Comparison of ENCODE assay signal across 9 mouse cellular contexts in the genomic region with DNA sequence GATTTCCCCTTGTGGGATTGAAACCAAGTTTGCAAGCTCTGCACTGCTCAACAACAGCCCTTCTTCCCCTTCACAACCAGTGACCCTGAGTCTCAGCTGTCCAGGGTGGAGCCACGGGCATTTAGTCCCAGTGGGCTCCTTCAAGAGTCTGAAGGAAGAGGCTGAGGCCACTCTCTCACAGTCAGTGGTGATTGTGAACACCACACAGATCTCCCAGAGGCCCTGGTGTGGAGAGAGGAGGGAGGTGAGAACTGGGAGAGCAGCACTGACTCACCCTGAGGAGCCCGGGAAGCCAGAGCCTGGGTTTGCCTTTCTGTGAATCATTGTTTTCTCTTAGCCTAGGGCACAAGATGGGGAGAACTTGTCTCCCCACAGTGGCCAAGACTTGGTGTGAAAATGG. TPM values are rescaled to one million over a fixed set of nuclear protein-coding genes. Genes with fewer than 3 reads are reported as not detected.
DNase-seq lines count a peak whose midpoint lies in the region; ATAC-seq lines count a peak whose summit lies in the region.
"Had no signal": no experiment of that assay in that cellular context is flagged by ENCODE, and none has a peak within 500 bp of the region (broad histone marks: within the 10 kb centered on the region; RNA-seq: fewer than 3 reads in every experiment).

No protein-coding gene starts in this region.

- ATAC-seq in cerebellum, adult (ENCODE audit: insufficient number of reproducible peaks, low FRiP score, low TSS enrichment): no peak
- ATAC-seq in hindbrain, embryonic 16.5 days: no peak
- ATAC-seq in neural tube, embryonic 13.5 days (ENCODE audit: low read depth): no peak

- peak overlapping the region; percentile 98 for H3K9ac ChIP-seq in hindbrain, embryonic 16.5 days (ENCODE audit: low read depth, low read length)
- peak overlapping the region; percentile 98 for H3K9ac ChIP-seq in neural tube, embryonic 13.5 days

- peaks cover 38% of the 10 kb centered on the region for H3K4me1 ChIP-seq in hindbrain, embryonic 16.5 days (ENCODE audit: control insufficient read depth, insufficient read depth, low read depth, low read length)
- peaks cover 72% of the 10 kb centered on the region for H3K4me1 ChIP-seq in neural tube, embryonic 13.5 days (replicated peaks)

- DNase-seq in cerebellum, adult 11 months: peak; percentile 18
- DNase-seq in urinary bladder, adult 18-20 months (ENCODE audit: low spot score in 2 of 2): peak; percentile 40 to 63
- DNase-seq in urinary bladder, postnatal 4 days (ENCODE audit: low spot score in 2 of 2): no peak
- no peak for DNase-seq in layer of hippocampus, adult 9-11 months
- DNase-seq in embryo, embryonic 9.5 days (ENCODE audit: extremely low spot score): no peak

- no peaks in the 10 kb centered on the region for H3K27me3 ChIP-seq in hindbrain, embryonic 16.5 days (replicated peaks; ENCODE audit: control insufficient read depth, insufficient read depth, low read length)
- no peaks in the 10 kb centered on the region for H3K27me3 ChIP-seq in neural tube, embryonic 13.5 days

- peak overlapping the region; percentile 90 for H3K4me2 ChIP-seq in hindbrain, embryonic 16.5 days (ENCODE audit: low read length)
- peak overlapping the region; percentile 90 for H3K4me2 ChIP-seq in neural tube, embryonic 13.5 days

- no peaks in the 10 kb centered on the region for H3K9me3 ChIP-seq in hindbrain, embryonic 16.5 days (ENCODE audit: control insufficient read depth, low read length)
- H3K9me3 ChIP-seq in neural tube, embryonic 13.5 days: no peaks in the 10 kb centered on the region

- peaks cover 3% of the 10 kb centered on the region for H3K36me3 ChIP-seq in hindbrain, embryonic 16.5 days (ENCODE audit: control insufficient read depth, insufficient read depth, low read length)
- H3K36me3 ChIP-seq in neural tube, embryonic 13.5 days: peaks cover 31% of the 10 kb centered on the region

- 31% methylated on average over 2 of the region's 2 CpGs for WGBS in hindbrain, embryonic 16.5 days
- 10% methylated on average over 2 of the region's 2 CpGs for WGBS in neural tube, embryonic 13.5 days

- H3K4me3 ChIP-seq in hindbrain, embryonic 16.5 days (ENCODE audit: low read length): peak overlapping the region; percentile 90
- H3K4me3 ChIP-seq in neural tube, embryonic 13.5 days: peak overlapping the region; percentile 89

- H3K27ac ChIP-seq in hindbrain, embryonic 16.5 days (ENCODE audit: low read depth, low read length): peak overlapping the region; percentile 95
- H3K27ac ChIP-seq in neural tube, embryonic 13.5 days (replicated peaks): peak overlapping the region; percentile 97

RNA-seq across cellular contexts. Expression of a gene that starts 19.2 kb away (rescaled TPM):
- polyA plus RNA-seq in hindbrain, embryonic 16.5 days (2015; fragmentation: Nextera tagmentation; extraction: Ambion mirVana): 79.0 and 104 TPM in 2 replicates
- 146 and 157 TPM in 2 replicates for polyA plus RNA-seq in neural tube, embryonic 13.5 days (2015; fragmentation: Nextera tagmentation; extraction: Ambion mirVana)

RNA-seq across cellular contexts. Expression of a gene that starts 28.0 kb away (rescaled TPM):
- not detected in 2 replicates for polyA plus RNA-seq in hindbrain, embryonic 16.5 days (2015; fragmentation: Nextera tagmentation; extraction: Ambion mirVana)
- not detected in 2 replicates for polyA plus RNA-seq in neural tube, embryonic 13.5 days (2015; fragmentation: Nextera tagmentation; extraction: Ambion mirVana)
- polyA plus RNA-seq: gonadal fat pad, adult 2 months had no signal

RNA-seq across cellular contexts. Expression of a gene that starts 49.3 kb away (rescaled TPM):
- 133 and 167 TPM in 2 replicates for polyA plus RNA-seq in hindbrain, embryonic 16.5 days (2015; fragmentation: Nextera tagmentation; extraction: Ambion mirVana)
- 157 and 164 TPM in 2 replicates for polyA plus RNA-seq in neural tube, embryonic 13.5 days (2015; fragmentation: Nextera tagmentation; extraction: Ambion mirVana)

Comparison
In these comparisons a context has a peak if more than half of its experiments do, and no peak if none do; other contexts are left out.
1. DNase-seq: peak in cerebellum, adult 11 months (single experiment) and urinary bladder, adult 18-20 months (2 of 2); none in urinary bladder, postnatal 4 days (0 of 2), layer of hippocampus, adult 9-11 months (single experiment) and embryo, embryonic 9.5 days (single experiment).